Mouse (Mus musculus) heart, embryonic 12.5 days (tissue): ENCODE measurements around the gene Ilf3. TPM values are rescaled to one million over a fixed set of nuclear protein-coding genes. Genes with fewer than 3 reads are reported as not detected.

ENCODE experiments used
- ATAC-seq: fragments of 200-750 bp; cut with Nextera tagmentation; 2 replicates; pipeline ENCODE4 v1.8.0; 2017; ENCODE audit warnings: moderate TSS enrichment, moderate library complexity; ENCODE audit not compliant: insufficient number of reproducible peaks, low FRiP score
- H3K27ac ChIP-seq: fragments of 300-500 bp; sonication (generic); 2 replicates; pipeline ENCODE4 v1.5.1; 2016; ENCODE audit warnings: mild to moderate bottlenecking, moderate library complexity; ENCODE audit not compliant: poor library complexity, severe bottlenecking
- H3K27me3 ChIP-seq: fragments of 300-500 bp; sonication (generic); replicated peaks from 2 replicates; pipeline ENCODE4 v1.6.1; 2016; ENCODE audit warnings: mild to moderate bottlenecking, moderate library complexity
- H3K36me3 ChIP-seq: fragments of 300-500 bp; sonication (generic); 2 replicates; pipeline ENCODE4 v1.6.1; 2016; ENCODE audit warnings: mild to moderate bottlenecking, moderate library complexity
- H3K4me1 ChIP-seq: fragments of 300-500 bp; sonication (generic); replicated peaks from 2 replicates; pipeline ENCODE4 v1.6.1; 2016; ENCODE audit warnings: mild to moderate bottlenecking
- H3K4me2 ChIP-seq: fragments of 300-500 bp; sonication (generic); 2 replicates; pipeline ENCODE4 v1.6.1; 2016; ENCODE audit warnings: mild to moderate bottlenecking, moderate library complexity
- H3K4me3 ChIP-seq: fragments of 300-500 bp; sonication (generic); 2 replicates; pipeline ENCODE4 v1.5.1; 2016; ENCODE audit warnings: mild to moderate bottlenecking
- H3K9ac ChIP-seq: fragments of 300-500 bp; sonication (generic); 2 replicates; pipeline ENCODE4 v1.6.1; 2016; ENCODE audit warnings: mild to moderate bottlenecking, moderate library complexity
- H3K9me3 ChIP-seq: fragments of 300-500 bp; sonication (generic); replicated peaks from 2 replicates; pipeline ENCODE4 v1.6.1; 2016; ENCODE audit warnings: mild to moderate bottlenecking, moderate library complexity
- WGBS: fragments of 180-500 bp; shearing (Covaris S2); methylation state at CpG from one replicate; pipeline ENCODE4 v1.1.7; 2016; 5-methylcytosine and 5-hydroxymethylcytosine counted together
- polyA plus RNA-seq: library from polyadenylated mRNA; unstranded; fragments of >200 nt; fragmentation: Nextera tagmentation; extraction: Ambion mirVana; gene quantifications from 2 replicates; pipeline ENCODE4 v1.2.1, GENCODE M21; 2016

The Ilf3 gene
- polyA plus RNA-seq, 1 experiment from 2014 or later, result 139 TPM

DNA sequence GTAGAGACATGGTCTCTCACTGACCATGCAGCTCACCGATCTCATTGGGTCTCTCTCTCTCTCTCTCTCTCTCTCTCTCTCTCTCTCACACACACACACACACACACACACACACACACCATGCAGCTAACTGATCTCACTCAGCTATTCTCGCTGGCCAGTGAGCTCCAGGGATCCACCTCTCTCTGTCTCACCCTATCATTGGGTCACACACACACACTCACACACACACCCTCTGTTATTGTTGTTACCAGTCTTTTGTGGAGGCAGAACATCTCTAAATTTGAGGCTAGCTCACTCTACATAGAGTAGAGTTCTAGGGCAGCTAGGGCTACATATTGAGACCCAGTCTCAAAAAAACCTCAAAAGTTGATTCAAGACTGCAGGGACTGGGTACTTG is 58.9 kb downstream of the Ilf3 start:
- H3K36me3 ChIP-seq, result peaks cover 3% of the 10 kb centered on the region
- H3K27ac ChIP-seq, result no peak overlapping the region
- ATAC-seq, result no peak
- H3K4me3 ChIP-seq, result peak overlapping the region; percentile 76
- WGBS, result 58% methylated on average over 2 of the region's 2 CpGs
- H3K4me2 ChIP-seq, result peak overlapping the region; percentile 94
- H3K9me3 ChIP-seq, result no peaks in the 10 kb centered on the region
- no peak overlapping the region for H3K9ac ChIP-seq
- H3K4me1 ChIP-seq, result peaks cover 47% of the 10 kb centered on the region
- no peaks in the 10 kb centered on the region for H3K27me3 ChIP-seq

DNA sequence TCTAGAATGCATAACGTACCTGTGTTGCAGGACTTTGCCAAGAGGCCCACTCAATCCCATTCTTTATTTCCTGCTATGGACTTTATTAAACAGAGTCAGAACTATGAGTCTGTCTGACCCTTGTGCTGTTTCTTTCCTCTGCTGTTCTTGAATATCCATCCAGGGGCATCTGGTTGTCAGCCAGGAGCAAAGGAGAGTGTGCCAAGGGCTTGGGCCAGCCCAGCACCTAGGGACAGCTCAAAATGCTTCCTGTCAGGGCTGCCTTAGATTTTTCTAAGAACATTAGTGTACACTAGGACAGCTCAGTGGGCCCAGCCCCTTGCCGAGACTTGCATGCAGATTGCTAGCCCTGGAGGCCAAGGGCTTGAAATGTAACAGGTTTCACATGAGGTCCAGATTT is 60.1 kb downstream of the Ilf3 start:
- Histone ChIP-seq H3K4me2 (no peak overlapping the region), H3K9me3 (no peaks in the 10 kb centered on the region), H3K27ac (no peak overlapping the region), H3K4me1 (peaks cover 52% of the 10 kb centered on the region), H3K9ac (no peak overlapping the region; the same call in 1 of the 2 replicates), H3K27me3 (no peaks in the 10 kb centered on the region), H3K36me3 (0 out of 2 replicates have a peak, but pooled peaks cover 4% of the 10 kb centered on the region), H3K4me3 (no peak overlapping the region)
- ATAC-seq, result no peak
- WGBS, result 80% methylated on average over 2 of the region's 2 CpGs

- no peak overlapping the region; the same call in 1 of the 2 replicates for H3K9ac ChIP-seq
- no peak for ATAC-seq
- H3K27ac ChIP-seq, result no peak overlapping the region
- H3K27me3 ChIP-seq, result no peaks in the 10 kb centered on the region
- no peaks in the 10 kb centered on the region for H3K9me3 ChIP-seq
- no peak overlapping the region for H3K4me2 ChIP-seq
- 0 out of 2 replicates have a peak, but pooled peaks cover 4% of the 10 kb centered on the region for H3K36me3 ChIP-seq
- WGBS, result 77% methylated on average over 6 of the region's 6 CpGs
- peaks cover 54% of the 10 kb centered on the region for H3K4me1 ChIP-seq
- H3K4me3 ChIP-seq, result no peak overlapping the region
Observed at GRCm38 (mm10) chr9:21428178-21428577, 60.5 kb downstream of the Ilf3 start.

GRCm38 (mm10) chr9:21430724-21431123 is 63.1 kb downstream of the Ilf3 start:
- no peaks in the 10 kb centered on the region for H3K9me3 ChIP-seq
- 84% methylated on average over 7 of the region's 7 CpGs for WGBS
- no peak overlapping the region for H3K4me3 ChIP-seq
- ATAC-seq, result no peak
- no peak overlapping the region for H3K9ac ChIP-seq
- H3K36me3 ChIP-seq, result 0 out of 2 replicates have a peak, but pooled peaks cover 4% of the 10 kb centered on the region
- no peak overlapping the region for H3K4me2 ChIP-seq
- H3K27me3 ChIP-seq, result no peaks in the 10 kb centered on the region
- H3K4me1 ChIP-seq, result peaks cover 64% of the 10 kb centered on the region
- no peak overlapping the region for H3K27ac ChIP-seq

- no peak overlapping the region for H3K27ac ChIP-seq
- H3K27me3 ChIP-seq, result no peaks in the 10 kb centered on the region
- H3K4me3 ChIP-seq, result no peak overlapping the region
- H3K9ac ChIP-seq, result peak overlapping the region; percentile 16; the same call in 1 of the 2 replicates
- WGBS, result 86% methylated on average over 7 of the region's 7 CpGs
- 0 out of 2 replicates have a peak, but pooled peaks cover 4% of the 10 kb centered on the region for H3K36me3 ChIP-seq
- peaks cover 65% of the 10 kb centered on the region for H3K4me1 ChIP-seq
- no peak overlapping the region for H3K4me2 ChIP-seq
- H3K9me3 ChIP-seq, result no peaks in the 10 kb centered on the region
- no peak for ATAC-seq
Observed at GRCm38 (mm10) chr9:21432066-21432465, 64.4 kb downstream of the Ilf3 start.

GRCm38 (mm10) chr9:21433766-21434165 is 66.1 kb downstream of the Ilf3 start:
- WGBS, result 86% methylated on average over 8 of the region's 8 CpGs
- ATAC-seq, result no peak
- Histone ChIP-seq H3K27ac (no peak overlapping the region), H3K4me3 (no peak overlapping the region), H3K9ac (no peak overlapping the region), H3K36me3 (0 out of 2 replicates have a peak, but pooled peaks cover 4% of the 10 kb centered on the region), H3K4me1 (peaks cover 67% of the 10 kb centered on the region), H3K9me3 (no peaks in the 10 kb centered on the region), H3K27me3 (no peaks in the 10 kb centered on the region), H3K4me2 (no peak overlapping the region)

GRCm38 (mm10) chr9:21434410-21434809 is 66.7 kb downstream of the Ilf3 start:
- H3K9ac ChIP-seq, result no peak overlapping the region
- H3K27me3 ChIP-seq, result no peaks in the 10 kb centered on the region
- no peak overlapping the region for H3K4me2 ChIP-seq
- 75% methylated on average over 2 of the region's 2 CpGs for WGBS
- no peak overlapping the region for H3K4me3 ChIP-seq
- peaks cover 73% of the 10 kb centered on the region for H3K4me1 ChIP-seq
- H3K36me3 ChIP-seq, result 0 out of 2 replicates have a peak, but pooled peaks cover 4% of the 10 kb centered on the region
- no peaks in the 10 kb centered on the region for H3K9me3 ChIP-seq
- no peak for ATAC-seq
- H3K27ac ChIP-seq, result no peak overlapping the region

- peaks cover 70% of the 10 kb centered on the region for H3K4me1 ChIP-seq
- H3K27ac ChIP-seq, result peak overlapping the region; percentile 66
- WGBS, result 79% methylated on average over 7 of the region's 7 CpGs
- 0 out of 2 replicates have a peak, but pooled peaks cover 4% of the 10 kb centered on the region for H3K36me3 ChIP-seq
- no peak for ATAC-seq
- no peaks in the 10 kb centered on the region for H3K27me3 ChIP-seq
- no peak overlapping the region for H3K4me2 ChIP-seq
- no peak overlapping the region for H3K4me3 ChIP-seq
- no peak overlapping the region for H3K9ac ChIP-seq
- no peaks in the 10 kb centered on the region for H3K9me3 ChIP-seq
Observed at GRCm38 (mm10) chr9:21435777-21436635, 68.3 kb downstream of the Ilf3 start.

DNA sequence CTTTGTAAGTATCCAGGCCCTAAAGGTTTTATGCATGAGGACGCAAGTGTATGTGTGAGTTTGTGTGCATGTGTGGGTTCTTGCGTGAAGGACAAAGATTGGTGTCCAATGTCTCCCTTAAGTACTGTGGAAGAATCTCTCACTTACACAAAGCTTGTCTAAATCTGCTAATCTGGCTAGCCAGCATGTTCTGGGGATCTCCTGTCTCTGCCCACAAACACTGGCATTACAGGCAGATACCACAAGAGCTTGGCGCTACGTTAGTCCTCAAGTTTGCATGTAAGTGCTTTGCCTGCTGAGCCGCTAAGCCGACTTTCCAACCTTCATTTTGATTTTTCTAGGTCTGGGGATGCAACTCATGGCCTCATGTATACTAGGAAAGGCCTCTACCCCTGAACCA is 69.9 kb downstream of the Ilf3 start:
- 82% methylated on average over 6 of the region's 6 CpGs for WGBS
- no peak for ATAC-seq

DNA sequence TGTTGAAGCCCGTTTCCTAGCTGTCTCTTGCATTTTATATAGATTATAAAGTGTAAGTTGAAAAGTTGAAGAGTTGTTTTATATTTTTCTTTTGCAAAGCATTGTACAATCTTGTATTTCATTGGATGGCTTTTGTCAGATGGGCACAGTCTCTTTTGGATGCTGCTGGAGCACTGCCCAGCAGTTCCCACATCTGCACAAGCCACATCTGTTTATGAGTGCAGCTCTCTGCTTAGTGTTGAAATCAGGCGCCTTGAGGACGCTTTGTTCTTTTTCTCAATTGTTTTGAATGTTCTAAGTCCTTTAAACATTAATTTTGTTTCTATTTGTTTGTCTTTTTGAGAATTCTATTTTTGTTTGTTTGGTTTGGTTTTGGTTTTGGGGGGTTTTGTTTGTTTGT is 70.5 kb downstream of the Ilf3 start:
- H3K4me1 ChIP-seq, result peaks cover 57% of the 10 kb centered on the region
- H3K36me3 ChIP-seq, result no peaks in the 10 kb centered on the region
- no peak overlapping the region for H3K4me2 ChIP-seq
- H3K27ac ChIP-seq, result no peak overlapping the region
- WGBS, result 64% methylated on average over 3 of the region's 3 CpGs
- no peak for ATAC-seq
- H3K9ac ChIP-seq, result no peak overlapping the region
- no peak overlapping the region for H3K4me3 ChIP-seq
- no peaks in the 10 kb centered on the region for H3K27me3 ChIP-seq
- no peaks in the 10 kb centered on the region for H3K9me3 ChIP-seq

More for the DNA sequence above, 69.9 kb downstream of the Ilf3 start:
- Histone ChIP-seq H3K4me2 (no peak overlapping the region), H3K9me3 (no peaks in the 10 kb centered on the region), H3K4me3 (no peak overlapping the region), H3K36me3 (no peaks in the 10 kb centered on the region), H3K4me1 (peaks cover 60% of the 10 kb centered on the region), H3K27ac (peak overlapping the region; percentile 66; the same call in 1 of the 2 replicates), H3K27me3 (no peaks in the 10 kb centered on the region), H3K9ac (no peak overlapping the region)

GRCm38 (mm10) chr9:21439456-21439855 is 71.8 kb downstream of the Ilf3 start:
- H3K4me1 ChIP-seq, result peaks cover 48% of the 10 kb centered on the region
- 0 out of 2 replicates have a peak, but pooled peaks cover 1% of the 10 kb centered on the region for H3K36me3 ChIP-seq
- no peaks in the 10 kb centered on the region for H3K27me3 ChIP-seq
- peak overlapping the region; percentile 29; the same call in 1 of the 2 replicates for H3K27ac ChIP-seq
- H3K4me3 ChIP-seq, result no peak overlapping the region
- no peak for ATAC-seq
- H3K4me2 ChIP-seq, result no peak overlapping the region
- 75% methylated on average over 3 of the region's 3 CpGs for WGBS
- H3K9me3 ChIP-seq, result no peaks in the 10 kb centered on the region
- no peak overlapping the region for H3K9ac ChIP-seq
